ENCODE assay signal across 1 mouse cellular context in the genomic region with DNA sequence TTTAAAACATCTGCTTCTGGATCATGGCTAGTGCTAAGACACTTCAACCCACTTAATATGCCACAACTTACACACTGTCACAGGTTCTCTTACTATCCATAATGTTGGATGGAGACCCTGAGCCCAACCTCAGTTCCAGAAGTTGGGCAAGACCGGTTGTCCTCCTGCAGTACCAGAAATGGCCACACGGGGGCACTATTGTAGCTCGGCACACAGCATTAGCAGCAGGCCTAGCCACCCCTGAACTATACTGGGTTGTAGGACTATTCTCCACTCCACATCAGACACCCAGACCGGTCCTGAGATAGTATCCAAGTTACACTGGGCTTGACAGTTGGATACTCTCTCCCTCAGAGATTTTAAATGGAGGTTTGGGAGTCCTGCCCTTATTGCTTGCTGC.
TF ChIP-seq lines count a peak whose summit lies in the region.

No protein-coding gene starts in this region.

TF ChIP-seq in CH12.LX, 34 proteins besides CTCF, POLR2A, EP300 and RAD21:
- TF ChIP-seq ZC3H11A (IDR thresholded peaks at IDR 0.05; ENCODE audit: low read depth, low read length) (peak; percentile 17; the same call in 1 of the 2 replicates), KAT2A (IDR thresholded peaks at IDR 0.05; ENCODE audit: insufficient replicate concordance, low read length) (no peak), SMC3 (IDR thresholded peaks at IDR 0.05; ENCODE audit: low read depth, low read length) (peak; percentile 81)
